Mouse (Mus musculus) embryo, embryonic 10.5 days (tissue): ENCODE measurements at regions not wholly inside any gene's neighbourhood (a gene's known extent, or its start where the extent isn't known, plus 50 kb on each side); places are given as distances from the start of the nearest gene placed in this dataset.

Source experiments
- DNase-seq: peaks from one replicate; pipeline ENCODE4 v3.0.0-alpha.2; 2015; ENCODE audit warnings: low spot score

- peak; percentile 54 for DNase-seq
Observed at GRCm38 (mm10) chr7:35958731-35959130, 155.9 kb upstream of the Zfp507 start.

DNA sequence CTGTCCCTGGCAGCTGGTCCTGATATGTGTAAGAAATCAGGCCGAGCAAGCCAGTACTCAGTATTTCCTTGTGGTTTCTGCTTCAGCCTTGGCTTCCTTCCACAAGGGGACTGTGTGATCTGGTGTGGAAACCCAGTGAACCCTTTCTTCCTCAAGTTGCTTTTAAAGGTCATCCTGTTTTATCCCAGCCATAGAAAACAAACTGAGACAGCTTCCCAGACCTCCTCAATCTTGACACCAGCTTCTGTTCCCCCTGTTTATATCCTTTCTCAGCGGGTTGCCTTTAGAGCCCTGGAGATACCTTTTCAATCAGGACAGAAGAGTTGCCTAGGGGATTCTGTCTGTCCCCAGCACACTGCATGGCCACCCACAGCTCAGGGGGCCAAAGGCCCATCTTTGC is 155.2 kb upstream of the Zfp507 start:
- DNase-seq, result peak; percentile 54

GRCm38 (mm10) chr7:35948794-35949193 is 146.0 kb upstream of the Zfp507 start:
- DNase-seq, result peak; percentile 46

GRCm38 (mm10) chr7:35948389-35948788 is 145.6 kb upstream of the Zfp507 start:
- DNase-seq, result peak; percentile 74

GRCm38 (mm10) chr7:35941086-35941485 is 138.3 kb upstream of the Zfp507 start:
- DNase-seq, result no peak

DNA sequence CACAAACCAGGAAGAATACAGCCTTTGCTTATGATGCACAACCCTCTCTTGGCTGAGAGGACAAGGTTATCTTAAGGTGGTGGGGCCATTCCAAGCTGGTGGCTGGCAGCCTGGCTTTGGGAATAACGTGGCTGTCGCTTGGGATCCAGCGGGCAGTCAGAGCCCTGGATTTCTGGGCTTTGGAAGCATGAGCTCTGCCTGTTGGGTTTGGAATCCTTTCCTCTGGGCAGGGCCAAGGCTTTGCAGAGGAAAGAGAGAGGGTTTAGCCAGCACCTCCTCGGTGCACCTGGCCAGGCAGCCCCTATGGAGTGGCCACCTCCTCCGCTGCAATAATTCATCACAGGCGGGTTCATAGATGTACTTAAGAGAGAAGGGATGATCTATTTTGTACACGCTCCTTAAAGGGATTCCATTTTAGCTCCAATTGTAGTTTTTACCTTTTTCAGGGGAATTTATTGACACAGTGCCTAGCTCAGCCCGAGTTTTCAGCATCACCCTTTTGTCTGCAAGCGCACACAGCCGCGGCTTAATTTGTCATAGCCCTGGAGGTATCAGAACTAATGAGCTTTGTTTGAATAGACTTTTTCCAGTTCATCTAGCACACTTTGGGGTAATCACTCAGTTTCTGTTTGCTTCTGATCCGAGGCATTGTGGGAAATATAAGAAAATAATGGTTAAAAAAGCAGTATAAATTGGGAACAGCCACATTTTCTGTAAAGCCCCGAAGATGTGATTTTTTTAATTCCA is 135.5 kb upstream of the Zfp507 start:
- DNase-seq, result no peak

GRCm38 (mm10) chr7:35926749-35927148 is 123.9 kb upstream of the Zfp507 start:
- DNase-seq, result no peak

- no peak for DNase-seq
Observed at GRCm38 (mm10) chr7:35922582-35922981, 119.8 kb upstream of the Zfp507 start.

DNA sequence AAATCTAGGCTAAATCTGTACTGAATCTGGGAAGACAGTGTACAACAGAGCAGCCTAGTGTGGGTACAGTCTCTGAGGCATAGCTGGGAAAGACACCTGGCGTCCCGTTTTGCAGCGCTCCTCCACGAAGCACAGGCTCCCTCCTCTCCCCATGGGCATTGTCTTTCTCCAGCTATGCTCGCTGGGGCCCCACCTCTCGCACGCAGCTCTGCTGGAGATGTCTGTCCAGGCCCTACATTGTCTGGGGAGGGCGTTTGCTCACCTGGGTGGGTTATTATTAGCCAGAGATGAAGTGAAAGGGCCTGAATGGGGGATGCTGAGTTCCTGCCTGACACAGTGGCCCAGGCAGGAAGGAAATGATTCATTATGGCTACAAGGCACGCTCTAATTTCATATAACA is 118.1 kb upstream of the Zfp507 start:
- DNase-seq, result no peak

DNA sequence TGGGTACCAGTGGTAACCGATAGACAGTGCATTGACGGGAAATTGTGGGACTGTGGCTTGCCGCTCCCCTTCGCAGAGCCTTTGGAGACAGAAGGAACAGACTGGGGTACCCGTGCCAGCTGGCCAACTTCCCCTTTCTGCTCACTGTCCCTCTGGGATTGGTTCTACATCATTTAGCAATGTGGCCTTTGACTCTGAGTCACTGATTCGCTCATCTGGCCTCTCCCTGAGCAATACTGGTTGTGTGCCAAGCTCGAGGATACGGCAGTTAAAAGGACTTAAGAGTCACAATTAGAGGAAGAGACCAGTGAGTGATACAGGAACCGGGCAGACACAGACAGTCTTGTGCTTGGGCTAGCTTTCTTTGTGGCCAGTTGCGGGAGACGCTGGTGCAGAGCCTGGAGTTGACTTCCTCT is 117.4 kb upstream of the Zfp507 start:
- no peak for DNase-seq

- no peak for DNase-seq
Observed at GRCm38 (mm10) chr7:35910109-35910706, 107.4 kb upstream of the Zfp507 start.

- DNase-seq, result peak; percentile 83
Observed at GRCm38 (mm10) chr7:35901942-35902381, 99.2 kb upstream of the Zfp507 start.

DNA sequence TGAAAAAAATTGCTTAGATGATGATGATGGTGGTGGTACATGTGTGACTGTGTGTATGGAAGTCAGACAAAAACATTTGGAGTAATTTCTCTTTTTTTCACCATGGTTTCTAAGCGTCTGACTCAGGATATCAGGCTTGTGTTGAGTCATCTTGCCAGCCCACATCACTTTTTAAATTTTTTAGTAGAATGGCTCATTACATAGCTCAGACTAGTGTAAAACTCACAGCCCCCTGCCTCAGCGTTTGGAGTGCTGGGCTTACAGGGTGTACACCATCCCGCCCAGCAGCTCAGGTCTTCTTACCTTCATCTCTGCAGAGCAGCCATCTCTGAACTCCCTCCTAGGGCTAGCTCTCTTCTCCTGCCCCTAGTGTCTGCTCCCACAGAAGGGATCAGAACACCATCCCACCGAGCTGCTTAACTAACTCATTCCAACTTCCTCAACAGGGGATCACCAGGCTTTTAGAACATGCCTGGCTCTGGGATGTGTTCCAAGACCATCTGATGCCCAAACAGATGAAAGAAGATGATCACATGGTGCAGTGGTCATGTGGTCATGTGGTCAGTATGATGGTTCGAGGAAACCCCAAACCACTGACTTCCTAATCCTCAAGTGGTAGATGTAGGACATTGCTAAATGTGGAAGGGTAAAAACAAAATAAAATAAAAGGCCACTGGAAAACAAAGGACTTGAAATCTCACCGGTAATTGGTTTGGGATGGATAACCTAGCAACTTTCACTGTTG is 96.1 kb upstream of the Zfp507 start:
- DNase-seq, result no peak

GRCm38 (mm10) chr7:35893292-35893691 is 90.5 kb upstream of the Zfp507 start:
- DNase-seq, result no peak

DNA sequence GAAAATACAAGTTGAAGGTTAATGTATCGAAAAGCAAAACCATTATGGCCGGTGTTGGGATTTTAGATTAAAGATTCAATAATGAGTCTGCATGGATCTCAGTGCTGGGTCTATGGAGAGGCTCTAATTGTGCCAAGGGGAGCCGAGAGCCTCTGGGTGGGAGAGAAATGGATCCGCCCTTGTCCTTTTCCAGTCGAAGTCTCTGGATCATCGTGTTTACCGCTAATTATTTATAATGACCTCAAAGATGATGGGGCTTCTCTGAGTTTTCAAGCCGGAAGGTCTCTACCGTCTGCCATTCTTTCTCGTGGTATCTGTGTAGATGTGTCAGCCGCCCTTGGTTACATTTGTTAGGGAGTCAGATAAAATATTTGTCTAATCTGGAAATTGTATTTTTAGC is 83.2 kb upstream of the Zfp507 start:
- DNase-seq, result no peak

DNA sequence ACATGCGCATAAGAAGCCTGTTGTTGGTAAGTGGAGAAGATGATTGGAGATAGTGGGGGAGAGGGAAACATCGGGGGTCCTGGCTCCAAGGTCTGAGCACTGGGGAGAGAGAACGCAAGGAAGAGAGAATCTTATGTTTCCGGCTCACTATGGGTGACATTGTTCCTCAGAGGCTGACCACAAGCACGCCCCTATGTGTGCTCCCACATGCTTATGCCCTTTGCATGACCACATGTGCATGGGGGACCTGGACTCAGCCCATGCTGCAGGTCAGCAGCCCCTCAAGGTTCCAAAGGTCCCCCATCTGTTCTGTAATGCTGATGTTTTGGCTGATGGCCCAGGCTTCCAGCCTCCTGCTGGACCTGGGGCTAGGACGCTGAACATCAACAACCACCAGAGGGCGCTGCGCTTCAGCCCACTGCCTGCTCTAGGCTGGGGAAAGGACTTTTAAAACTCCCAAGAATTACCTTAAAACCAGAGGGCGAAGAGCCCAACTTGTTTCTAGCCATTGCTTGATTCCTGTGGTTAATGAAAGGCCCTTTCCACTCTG is 77.0 kb upstream of the Zfp507 start:
- peak; percentile 84 for DNase-seq

GRCm38 (mm10) chr7:35878164-35878563 is 75.4 kb upstream of the Zfp507 start:
- no peak for DNase-seq

DNA sequence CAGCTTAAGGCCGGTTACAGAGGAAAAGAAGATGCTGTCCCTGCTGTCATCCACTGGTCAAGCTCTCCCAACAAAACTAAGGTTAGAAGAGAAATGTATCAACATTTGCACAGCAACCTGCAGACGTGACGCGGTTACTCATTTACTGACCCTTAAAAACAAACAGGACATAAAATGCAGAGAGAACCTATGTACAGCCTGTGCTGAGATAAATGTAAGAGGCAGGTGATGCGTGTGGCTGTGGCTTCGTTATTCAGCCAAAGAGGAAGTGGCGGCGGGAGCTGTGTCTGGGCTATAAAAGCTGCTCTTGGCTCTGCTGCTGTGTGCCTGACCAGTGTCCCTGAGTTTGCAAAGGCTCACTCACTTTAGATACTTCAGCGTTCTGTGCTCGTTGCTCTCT is 58.2 kb upstream of the Zfp507 start:
- no peak for DNase-seq

DNA sequence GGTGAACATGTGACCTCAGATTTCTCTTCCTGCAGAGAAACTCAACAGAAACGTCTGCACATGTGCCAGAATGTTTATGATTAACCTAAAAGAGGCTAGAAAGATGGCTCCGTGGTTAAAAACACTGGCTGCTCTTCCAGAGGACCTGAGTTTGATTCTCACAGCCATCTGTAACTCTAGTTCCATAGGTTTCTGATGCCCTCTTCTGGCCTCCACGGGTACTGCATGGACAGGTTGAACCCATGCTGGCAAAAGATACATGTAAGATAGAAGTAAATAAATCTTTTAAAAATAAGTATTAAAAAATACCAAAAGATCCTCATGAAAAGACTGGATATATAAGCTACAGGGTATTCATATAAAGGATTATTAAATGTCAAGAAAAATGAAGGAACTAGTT is 56.8 kb upstream of the Zfp507 start:
- DNase-seq, result peak; percentile 28

DNA sequence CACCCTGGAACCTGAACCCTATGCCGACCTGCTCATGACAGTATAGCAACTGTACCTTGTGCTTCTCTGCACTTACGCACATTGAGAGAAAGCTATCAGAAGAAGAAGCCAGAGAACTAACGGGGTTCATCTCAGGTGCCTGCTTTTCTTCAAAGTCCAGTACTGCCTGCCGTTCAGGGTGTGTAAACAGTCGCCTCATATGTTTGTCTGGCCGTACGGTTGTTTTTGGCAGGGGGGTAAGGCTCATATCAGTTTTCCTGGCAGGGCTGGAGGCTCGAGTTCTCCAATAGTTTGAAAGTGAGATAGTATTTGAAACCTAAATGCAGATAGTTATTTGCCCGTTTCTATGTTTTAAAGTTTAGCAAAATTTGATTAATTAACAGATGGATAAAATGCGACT is 54.9 kb upstream of the Zfp507 start:
- no peak for DNase-seq
